In genomic region chr4:59551901-59552300, GRCm38 (mm10) we compare ENCODE assay signal across 12 mouse cellular contexts.
"Had no signal": no experiment of that assay in that cellular context is flagged by ENCODE, and none has a peak within 500 bp of the region (broad histone marks: within the 10 kb centered on the region; RNA-seq: fewer than 3 reads in every experiment).

No protein-coding gene starts in this region.

- DNase-seq: kidney, adult 2 months; kidney, postnatal 14 days; midbrain, embryonic 14.5 days; right cerebral cortex, adult 18-20 months; right cerebral cortex, postnatal 25 days; thymus, postnatal 25 days had no signal

- H3K27me3 ChIP-seq: kidney, embryonic 15.5 days; limb, embryonic 12.5 days; neural tube, embryonic 15.5 days had no signal

- H3K27ac ChIP-seq: kidney, embryonic 15.5 days; limb, embryonic 12.5 days; neural tube, embryonic 15.5 days; stomach, postnatal 0 days had no signal

- H3K4me3 ChIP-seq: kidney, embryonic 15.5 days; limb, embryonic 12.5 days; myocyte; neural tube, embryonic 15.5 days had no signal

- H3K4me2 ChIP-seq: kidney, embryonic 15.5 days; limb, embryonic 12.5 days; liver, embryonic 11.5 days; neural tube, embryonic 15.5 days had no signal

- H3K9me3 ChIP-seq: kidney, embryonic 15.5 days; limb, embryonic 12.5 days; neural tube, embryonic 15.5 days had no signal

- H3K9ac ChIP-seq: kidney, embryonic 15.5 days; limb, embryonic 12.5 days; neural tube, embryonic 15.5 days had no signal

- H3K36me3 ChIP-seq: kidney, embryonic 15.5 days; limb, embryonic 12.5 days; neural tube, embryonic 15.5 days had no signal
